Mouse (Mus musculus): ENCODE results near the gene Nr6a1. TPM values are rescaled to one million over a fixed set of nuclear protein-coding genes. Genes with fewer than 3 reads are reported as not detected.

Gene Nr6a1
- polyA plus RNA-seq, 1 experiment: 0.74 TPM

DNA sequence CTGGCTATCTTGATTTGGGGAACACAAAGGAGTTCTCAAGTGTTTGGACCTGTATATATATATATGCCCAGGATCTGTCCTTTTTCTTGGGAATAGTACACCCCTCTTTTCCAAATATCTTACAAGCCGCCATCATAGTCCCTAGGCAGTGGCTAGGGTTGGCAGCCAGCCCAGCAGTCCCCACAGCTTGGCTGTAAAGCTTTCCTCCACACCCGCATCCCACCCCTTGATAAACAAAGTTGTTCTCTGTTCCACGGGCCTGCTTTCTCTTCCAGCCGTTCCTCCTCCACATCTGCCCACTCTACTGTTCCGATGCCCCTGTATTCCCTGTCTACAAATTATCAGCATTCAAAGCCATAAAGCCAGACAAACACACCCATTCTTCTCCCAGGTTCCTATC lies 192.8 kb downstream of the Nr6a1 start:
- H3K79me2 ChIP-seq (ENCODE audit: control insufficient read depth, insufficient read depth): no peaks in the 10 kb centered on the region
- H3K27me3 ChIP-seq (ENCODE audit: control insufficient read depth, insufficient read depth, insufficient read length): no peaks in the 10 kb centered on the region
- H3ac ChIP-seq (ENCODE audit: control insufficient read depth, insufficient read length, low read depth): no peak overlapping the region
- H3K79me3 ChIP-seq (ENCODE audit: low read depth): no peaks in the 10 kb centered on the region
- no peak for TF ChIP-seq CTCF (IDR thresholded peaks at IDR 0.05; ENCODE audit: control insufficient read depth, insufficient read depth, insufficient read length)
- no peak overlapping the region for H3K4me3 ChIP-seq (ENCODE audit: insufficient read depth, poor library complexity, severe bottlenecking)
- no peaks in the 10 kb centered on the region for H3K36me3 ChIP-seq (ENCODE audit: control insufficient read depth, insufficient read depth)

DNA sequence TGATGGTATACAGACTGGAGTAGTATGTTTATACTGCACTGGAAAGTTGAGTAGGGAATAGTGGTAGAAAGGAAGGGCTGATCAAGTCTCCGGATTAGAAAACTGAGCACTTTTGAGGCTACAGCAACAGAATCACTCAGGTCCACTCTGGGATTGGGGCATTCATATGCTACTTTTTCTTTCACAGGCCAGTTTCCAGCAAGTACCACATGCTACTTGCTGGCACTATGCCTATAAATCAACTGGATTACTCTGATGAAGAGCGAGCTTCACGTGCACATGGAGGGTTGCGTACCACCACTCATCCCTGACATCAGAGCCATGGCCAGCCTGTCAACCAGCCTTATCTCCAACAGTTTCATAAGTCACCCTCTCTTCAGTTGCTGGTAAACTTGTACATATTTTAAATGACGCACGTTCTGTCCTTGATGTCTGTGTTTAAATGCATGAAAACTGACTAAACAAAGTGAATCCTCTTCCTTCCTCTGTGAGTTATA lies 197.1 kb downstream of the Nr6a1 start:
- Histone ChIP-seq H3K36me3 (ENCODE audit: control insufficient read depth, insufficient read depth) (no peaks in the 10 kb centered on the region), H3K79me2 (ENCODE audit: control insufficient read depth, insufficient read depth) (no peaks in the 10 kb centered on the region), H3K79me3 (ENCODE audit: low read depth) (no peaks in the 10 kb centered on the region), H3K4me3 (ENCODE audit: insufficient read depth, poor library complexity, severe bottlenecking) (no peak overlapping the region), H3K27me3 (ENCODE audit: control insufficient read depth, insufficient read depth, insufficient read length) (no peaks in the 10 kb centered on the region), H3ac (ENCODE audit: control insufficient read depth, insufficient read length, low read depth) (no peak overlapping the region)
- TF ChIP-seq CEBPB (IDR thresholded peaks at IDR 0.05; ENCODE audit: low read depth) (no peak), FOSL1 (IDR thresholded peaks at IDR 0.05; ENCODE audit: insufficient read depth, low read length, poor library complexity, severe bottlenecking) (no peak), MYOD1 (IDR thresholded peaks at IDR 0.05; ENCODE audit: control insufficient read depth, insufficient read length, low read depth) (no peak), MYOG (IDR thresholded peaks at IDR 0.05; ENCODE audit: control insufficient read depth, extremely low read depth, insufficient read length) (no peak), MAX (IDR thresholded peaks at IDR 0.05) (no peak), CTCF (IDR thresholded peaks at IDR 0.05; ENCODE audit: control insufficient read depth, insufficient read depth, insufficient read length) (no peak), USF1 (IDR thresholded peaks at IDR 0.05; ENCODE audit: low read depth) (no peak)

DNA sequence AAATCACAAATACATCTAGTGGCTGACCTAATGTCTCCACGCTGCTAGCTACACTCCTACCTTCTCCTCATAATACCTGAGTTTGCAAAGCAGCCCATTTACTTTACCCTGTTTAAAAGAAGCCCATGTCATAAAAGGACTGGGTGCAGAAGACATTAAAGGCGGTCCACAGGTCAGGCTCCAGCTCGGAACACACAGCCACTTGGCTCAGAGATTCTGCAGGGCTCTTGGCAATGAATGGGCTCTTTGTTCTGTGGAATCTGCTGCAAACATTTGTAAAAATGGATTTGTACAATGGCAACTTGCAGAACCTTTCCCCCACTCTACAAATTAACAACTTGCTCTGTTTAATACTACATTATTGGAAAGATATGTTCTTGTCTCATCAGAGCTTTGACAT lies 202.1 kb downstream of the Nr6a1 start:
- H3K4me3 ChIP-seq (ENCODE audit: insufficient read depth, poor library complexity, severe bottlenecking): no peak overlapping the region
- no peaks in the 10 kb centered on the region for H3K36me3 ChIP-seq (ENCODE audit: control insufficient read depth, insufficient read depth)
- TF ChIP-seq MAX (IDR thresholded peaks at IDR 0.05) (no peak), MYOG (IDR thresholded peaks at IDR 0.05; ENCODE audit: control insufficient read depth, extremely low read depth, insufficient read length) (no peak), USF1 (IDR thresholded peaks at IDR 0.05; ENCODE audit: low read depth) (no peak), MYOD1 (IDR thresholded peaks at IDR 0.05; ENCODE audit: control insufficient read depth, insufficient read length, low read depth) (no peak)
- no peaks in the 10 kb centered on the region for H3K79me3 ChIP-seq (ENCODE audit: low read depth)
- no peak overlapping the region for H3ac ChIP-seq (ENCODE audit: control insufficient read depth, insufficient read length, low read depth)
- H3K79me2 ChIP-seq (ENCODE audit: control insufficient read depth, insufficient read depth): no peaks in the 10 kb centered on the region
- no peaks in the 10 kb centered on the region for H3K27me3 ChIP-seq (ENCODE audit: control insufficient read depth, insufficient read depth, insufficient read length)

DNA sequence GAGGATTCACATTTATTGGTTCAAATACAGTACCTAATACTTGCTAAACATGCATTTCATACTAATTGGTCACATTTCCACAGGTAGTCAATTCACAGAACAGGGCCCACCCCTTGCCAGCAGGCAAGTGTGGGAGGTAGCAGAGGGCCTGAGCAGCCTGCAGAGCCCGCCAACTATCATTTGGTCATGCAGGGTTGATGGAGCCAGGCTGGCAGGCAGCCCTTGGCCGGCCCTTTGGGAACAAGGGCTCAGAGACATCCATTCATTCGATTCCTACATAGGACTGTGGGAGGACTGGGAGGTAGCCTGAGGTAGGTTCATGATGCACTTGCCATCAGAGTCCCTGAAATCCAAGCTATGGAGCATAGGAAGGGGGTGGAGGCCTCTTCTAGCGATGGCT lies 204.1 kb downstream of the Nr6a1 start:
- H3K27me3 ChIP-seq (ENCODE audit: control insufficient read depth, insufficient read depth, insufficient read length): no peaks in the 10 kb centered on the region
- H3K79me3 ChIP-seq (ENCODE audit: low read depth): no peaks in the 10 kb centered on the region

DNA sequence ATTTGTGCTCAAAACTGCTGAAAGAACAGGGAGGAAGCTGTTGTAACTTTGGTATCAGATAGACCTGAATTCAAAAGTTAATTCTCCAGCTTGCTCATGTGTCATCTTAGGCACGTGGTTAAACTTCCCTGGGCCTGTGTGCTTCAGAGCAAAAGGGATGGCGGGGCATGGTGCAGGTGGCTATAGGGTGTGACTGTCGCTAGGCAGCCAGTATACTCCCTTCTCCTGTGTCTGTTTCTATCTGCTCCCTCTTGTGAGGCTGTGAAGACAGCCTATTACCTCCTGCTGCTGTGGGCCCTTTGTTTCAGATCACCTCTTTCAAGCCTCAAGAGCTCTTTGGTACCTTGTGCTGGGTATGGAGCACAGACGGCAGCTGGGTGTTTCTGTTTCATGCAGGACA lies 205.4 kb downstream of the Nr6a1 start:
- no peaks in the 10 kb centered on the region for H3K27me3 ChIP-seq (ENCODE audit: control insufficient read depth, insufficient read depth, insufficient read length)
- H3K4me3 ChIP-seq (ENCODE audit: insufficient read depth, poor library complexity, severe bottlenecking): no peak overlapping the region
- no peaks in the 10 kb centered on the region for H3K36me3 ChIP-seq (ENCODE audit: control insufficient read depth, insufficient read depth)
- no peak overlapping the region for H3ac ChIP-seq (ENCODE audit: control insufficient read depth, insufficient read length, low read depth)
- no peaks in the 10 kb centered on the region for H3K79me3 ChIP-seq (ENCODE audit: low read depth)
- H3K79me2 ChIP-seq (ENCODE audit: control insufficient read depth, insufficient read depth): no peaks in the 10 kb centered on the region
- no peak for TF ChIP-seq MAX (IDR thresholded peaks at IDR 0.05)
- no peak for TF ChIP-seq CTCF (IDR thresholded peaks at IDR 0.05; ENCODE audit: control insufficient read depth, insufficient read depth, insufficient read length)
- TF ChIP-seq MYOG (IDR thresholded peaks at IDR 0.05; ENCODE audit: control insufficient read depth, extremely low read depth, insufficient read length): no peak
- TF ChIP-seq USF1 (IDR thresholded peaks at IDR 0.05; ENCODE audit: low read depth): no peak
- TF ChIP-seq CEBPB (IDR thresholded peaks at IDR 0.05; ENCODE audit: low read depth): no peak
- TF ChIP-seq MYOD1 (IDR thresholded peaks at IDR 0.05; ENCODE audit: control insufficient read depth, insufficient read length, low read depth): no peak
- no peak for TF ChIP-seq FOSL1 (IDR thresholded peaks at IDR 0.05; ENCODE audit: insufficient read depth, low read length, poor library complexity, severe bottlenecking)

More for the DNA sequence above, 204.1 kb downstream of the Nr6a1 start:
- H3K36me3 ChIP-seq (ENCODE audit: control insufficient read depth, insufficient read depth): no peaks in the 10 kb centered on the region
- TF ChIP-seq FOSL1 (IDR thresholded peaks at IDR 0.05; ENCODE audit: insufficient read depth, low read length, poor library complexity, severe bottlenecking) (no peak), CTCF (IDR thresholded peaks at IDR 0.05; ENCODE audit: control insufficient read depth, insufficient read depth, insufficient read length) (no peak), USF1 (IDR thresholded peaks at IDR 0.05; ENCODE audit: low read depth) (no peak), MYOG (IDR thresholded peaks at IDR 0.05; ENCODE audit: control insufficient read depth, extremely low read depth, insufficient read length) (no peak), MAX (IDR thresholded peaks at IDR 0.05) (no peak), MYOD1 (IDR thresholded peaks at IDR 0.05; ENCODE audit: control insufficient read depth, insufficient read length, low read depth) (no peak), CEBPB (IDR thresholded peaks at IDR 0.05; ENCODE audit: low read depth) (no peak)
- no peak overlapping the region for H3K4me3 ChIP-seq (ENCODE audit: insufficient read depth, poor library complexity, severe bottlenecking)
- H3ac ChIP-seq (ENCODE audit: control insufficient read depth, insufficient read length, low read depth): no peak overlapping the region
- H3K79me2 ChIP-seq (ENCODE audit: control insufficient read depth, insufficient read depth): no peaks in the 10 kb centered on the region

DNA sequence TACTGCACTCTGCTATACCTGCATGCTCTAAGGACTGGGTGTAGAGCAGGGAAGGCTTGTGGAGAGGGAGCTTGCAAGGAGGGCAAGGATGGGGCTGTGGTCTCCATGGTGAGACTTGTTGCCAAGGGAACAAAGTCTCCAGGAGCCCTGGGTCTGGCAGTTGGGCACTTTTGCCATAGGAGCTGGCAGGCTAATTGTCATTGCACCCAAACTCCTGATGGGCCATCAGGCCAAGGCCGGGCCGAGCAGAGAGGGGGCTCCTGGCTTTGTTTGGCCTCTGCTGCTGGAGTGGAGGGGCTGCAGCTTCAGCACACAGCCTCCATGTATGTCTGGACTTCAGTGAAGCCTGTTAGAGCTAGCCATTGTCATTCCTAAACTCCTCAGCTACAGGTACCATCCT lies 206.8 kb downstream of the Nr6a1 start:
- H3ac ChIP-seq (ENCODE audit: control insufficient read depth, insufficient read length, low read depth): no peak overlapping the region
- H3K4me3 ChIP-seq (ENCODE audit: insufficient read depth, poor library complexity, severe bottlenecking): no peak overlapping the region
- H3K79me2 ChIP-seq (ENCODE audit: control insufficient read depth, insufficient read depth): no peaks in the 10 kb centered on the region
- H3K27me3 ChIP-seq (ENCODE audit: control insufficient read depth, insufficient read depth, insufficient read length): no peaks in the 10 kb centered on the region
- no peaks in the 10 kb centered on the region for H3K36me3 ChIP-seq (ENCODE audit: control insufficient read depth, insufficient read depth)
- H3K79me3 ChIP-seq (ENCODE audit: low read depth): no peaks in the 10 kb centered on the region
- no peak for TF ChIP-seq CTCF (IDR thresholded peaks at IDR 0.05; ENCODE audit: control insufficient read depth, insufficient read depth, insufficient read length)
- TF ChIP-seq MAX (IDR thresholded peaks at IDR 0.05): no peak
- no peak for TF ChIP-seq MYOG (IDR thresholded peaks at IDR 0.05; ENCODE audit: control insufficient read depth, extremely low read depth, insufficient read length)
- TF ChIP-seq FOSL1 (IDR thresholded peaks at IDR 0.05; ENCODE audit: insufficient read depth, low read length, poor library complexity, severe bottlenecking): no peak
- no peak for TF ChIP-seq MYOD1 (IDR thresholded peaks at IDR 0.05; ENCODE audit: control insufficient read depth, insufficient read length, low read depth)
